ENCODE assay signal across 31 mouse cellular contexts in genomic region chr7:122649306-122649705, GRCm38 (mm10). TPM values are rescaled to one million over a fixed set of nuclear protein-coding genes. Genes with fewer than 3 reads are reported as not detected.
DNase-seq lines count a peak whose midpoint lies in the region; ATAC-seq and TF ChIP-seq lines count a peak whose summit lies in the region.
"Had no signal": no experiment of that assay in that cellular context is flagged by ENCODE, and none has a peak within 500 bp of the region (broad histone marks: within the 10 kb centered on the region; RNA-seq: fewer than 3 reads in every experiment).

No protein-coding gene starts in this region.

- H3K4me2 ChIP-seq in midbrain, embryonic 14.5 days (ENCODE audit: low read length) = no peak overlapping the region
- H3K4me2 ChIP-seq: embryonic facial prominence, embryonic 12.5 days; heart, embryonic 13.5 days; limb, embryonic 15.5 days; lung, embryonic 14.5 days; neural tube, embryonic 13.5 days had no signal

- no peaks in the 10 kb centered on the region for H3K27me3 ChIP-seq in midbrain, embryonic 14.5 days (ENCODE audit: control insufficient read depth, insufficient read depth, low read length)
- H3K27me3 ChIP-seq: embryonic facial prominence, embryonic 12.5 days; heart, embryonic 13.5 days; limb, embryonic 15.5 days; neural tube, embryonic 13.5 days had no signal

- H3K27ac ChIP-seq in cortical plate, adult 2 months (ENCODE audit: insufficient read depth, low read length) = peak overlapping the region; percentile 37; the same call in 1 of the 2 replicates
- no peak overlapping the region for H3K27ac ChIP-seq in midbrain, embryonic 14.5 days (replicated peaks; ENCODE audit: low read depth, low read length)
- H3K27ac ChIP-seq: embryonic facial prominence, embryonic 12.5 days; heart, embryonic 13.5 days; hindbrain, postnatal 0 days; limb, embryonic 15.5 days; liver, embryonic 14.5 days; neural tube, embryonic 13.5 days had no signal

- DNase-seq in layer of hippocampus, adult 18-20 months (ENCODE audit: low spot score in 2 of 2) = peak; percentile 50 to 68
- no peak for DNase-seq in layer of hippocampus, adult 9-10 months (ENCODE audit: low spot score)
- DNase-seq in layer of hippocampus, adult 9-11 months = peak; percentile 48
- peak; percentile 64 to 69 for DNase-seq in right cerebral cortex, postnatal 10 days (ENCODE audit: low spot score in 2 of 2)
- no peak for DNase-seq in kidney, postnatal 25 days
- no peak for DNase-seq in midbrain, embryonic 14.5 days
- DNase-seq: adrenal gland, postnatal 25 days; cerebellum, adult 11 months; cerebellum, postnatal 14 days; forebrain, postnatal 0 days; gastrocnemius, postnatal 14 days; heart, adult 18-20 months; heart, postnatal 14 days; kidney, postnatal 4 days; lung, embryonic 14.5 days; lung, postnatal 36 days; thymus, adult 18-20 months had no signal

- no peak for ATAC-seq in midbrain, embryonic 14.5 days (ENCODE audit: low FRiP score, low TSS enrichment)
- no peak for ATAC-seq in megakaryocyte, adult 5-6 weeks (ENCODE audit: poor library complexity, severe bottlenecking)
- ATAC-seq: forebrain, postnatal 0 days; hindbrain, postnatal 0 days; intestine, postnatal 0 days; midbrain, embryonic 16.5 days had no signal

- 73% methylated on average over 10 of the region's 10 CpGs for WGBS in midbrain, embryonic 14.5 days

- H3K4me1 ChIP-seq in cortical plate, adult 2 months (ENCODE audit: control insufficient read depth, insufficient read depth, low read length) = 0 out of 2 replicates have a peak, but pooled peaks cover 2% of the 10 kb centered on the region
- no peaks in the 10 kb centered on the region for H3K4me1 ChIP-seq in midbrain, embryonic 14.5 days (ENCODE audit: control insufficient read depth, insufficient read depth, low read length)
- H3K4me1 ChIP-seq: embryonic facial prominence, embryonic 12.5 days; heart, embryonic 13.5 days; limb, embryonic 15.5 days; neural tube, embryonic 13.5 days had no signal

- no peak overlapping the region for H3K9ac ChIP-seq in midbrain, embryonic 14.5 days (replicated peaks; ENCODE audit: low read length)
- H3K9ac ChIP-seq: embryonic facial prominence, embryonic 12.5 days; forebrain, postnatal 0 days; heart, embryonic 13.5 days; limb, embryonic 15.5 days; liver, embryonic 14.5 days; lung, embryonic 14.5 days; neural tube, embryonic 13.5 days had no signal

- TF ChIP-seq POLR2A in cortical plate, adult 2 months (IDR thresholded peaks at IDR 0.05; ENCODE audit: extremely low read depth, insufficient read depth, low read length) = no peak

- no peak for TF ChIP-seq CTCF in cortical plate, adult 2 months (IDR thresholded peaks at IDR 0.05; ENCODE audit: extremely low read depth, insufficient read depth, low read length)

- H3K36me3 ChIP-seq in midbrain, embryonic 14.5 days (ENCODE audit: control insufficient read depth, insufficient read depth, low read length) = no peaks in the 10 kb centered on the region
- H3K36me3 ChIP-seq: embryonic facial prominence, embryonic 12.5 days; heart, embryonic 13.5 days; limb, embryonic 15.5 days; neural tube, embryonic 13.5 days had no signal

- no peaks in the 10 kb centered on the region for H3K9me3 ChIP-seq in midbrain, embryonic 14.5 days (ENCODE audit: control insufficient read depth, low read length)
- H3K9me3 ChIP-seq: embryonic facial prominence, embryonic 12.5 days; heart, embryonic 13.5 days; limb, embryonic 15.5 days; neural tube, embryonic 13.5 days had no signal

- H3K4me3 ChIP-seq in cortical plate, adult 2 months (ENCODE audit: insufficient read depth, low read length) = no peak overlapping the region
- no peak overlapping the region for H3K4me3 ChIP-seq in midbrain, embryonic 14.5 days (replicated peaks; ENCODE audit: low read depth, low read length)
- H3K4me3 ChIP-seq: embryonic facial prominence, embryonic 12.5 days; heart, embryonic 13.5 days; limb, embryonic 15.5 days; myocyte; neural tube, embryonic 13.5 days had no signal

RNA-seq across cellular contexts. Expression of gene Cacng3, which starts 21.0 kb away (rescaled TPM):
- total RNA-seq in layer of hippocampus, adult 18-20 months (2021) = 10 to 100 TPM; 62.5 to 67.0 TPM
- 75.6 and 77.1 TPM in 2 replicates for polyA plus RNA-seq in cortical plate, adult 2 months (2012; rRNA removed)
- polyA plus RNA-seq in midbrain, embryonic 14.5 days (2014; fragmentation: Nextera tagmentation; extraction: Ambion mirVana) = 17.2 and 17.4 TPM in 2 replicates
- total RNA-seq in megakaryocyte, adult 5-6 weeks (2015) = not detected in 2 replicates
- not detected in 2 replicates for total RNA-seq in megakaryocyte, adult 5-6 weeks (2017)
- total RNA-seq: ES-E14; heart, adult 18-20 months; megakaryocyte-erythroid progenitor cell, adult 5-6 weeks had no signal
- polyA plus RNA-seq: embryonic facial prominence, embryonic 12.5 days; intestine, postnatal 0 days; kidney, embryonic 14.5 days; liver, embryonic 14.5 days; myocyte had no signal

Comparison
In these comparisons a context has a peak if more than half of its experiments do, and no peak if none do; other contexts are left out.
1. DNase-seq: peak in layer of hippocampus, adult 18-20 months (2 of 2), layer of hippocampus, adult 9-11 months (single experiment) and right cerebral cortex, postnatal 10 days (2 of 2); none in layer of hippocampus, adult 9-10 months (single experiment), kidney, postnatal 25 days (0 of 2) and midbrain, embryonic 14.5 days (single experiment).
2. RNA of gene Cacng3, which starts 21.0 kb away (total RNA-seq): 62.5 to 67.0 TPM in layer of hippocampus, adult 18-20 months; not detected in megakaryocyte, adult 5-6 weeks; every median in the first group is over 10 times any median in the second.